Mouse (Mus musculus) myocyte (in vitro differentiated cells): ENCODE measurements around the gene Aanat.

ENCODE experiments used
- CEBPB ChIP-seq: IDR thresholded peaks from 2 replicates; pipeline ENCODE4 v1.6.1; 2011; ENCODE audit warnings: mild to moderate bottlenecking, moderate library complexity; ENCODE audit not compliant: poor library complexity, insufficient read depth, severe bottlenecking
- MAX ChIP-seq: IDR thresholded peaks from one replicate; pipeline ENCODE4 v1.6.1; 2011; ENCODE audit warnings: low read depth, mild to moderate bottlenecking, control low read depth
- MYOD1 ChIP-seq, 3 experiments: IDR thresholded peaks; one replicate each; pipeline ENCODE4 v1.6.1; 2011; ENCODE audit warnings: control low read depth in 2 of 3, low read depth in 2 of 3, mild to moderate bottlenecking in 2 of 3, moderate library complexity in 1 of 3; ENCODE audit not compliant: insufficient read length in 2 of 3, control insufficient read depth in 1 of 3
- MYOG ChIP-seq, 3 experiments: IDR thresholded peaks; one replicate each; pipeline ENCODE4 v1.6.1; 2011; ENCODE audit warnings: control low read depth in 2 of 3, low read depth in 2 of 3, mild to moderate bottlenecking in 2 of 3; ENCODE audit not compliant: insufficient read length in 2 of 3, control insufficient read depth in 1 of 3, insufficient read depth in 1 of 3
- POLR2A ChIP-seq: IDR thresholded peaks from one replicate; pipeline ENCODE4 v1.6.1; 2011; ENCODE audit warnings: low read depth, mild to moderate bottlenecking, control low read depth, moderate library complexity; ENCODE audit not compliant: insufficient read length
- POLR2AphosphoS2 ChIP-seq: IDR thresholded peaks from one replicate; pipeline ENCODE4 v1.6.1; 2011; ENCODE audit warnings: low read depth, control low read depth; ENCODE audit not compliant: insufficient read length
- TCF12 ChIP-seq: IDR thresholded peaks from one replicate; pipeline ENCODE4 v1.6.1; 2011; ENCODE audit warnings: mild to moderate bottlenecking, control low read depth; ENCODE audit not compliant: poor library complexity, insufficient read depth, severe bottlenecking
- USF1 ChIP-seq: IDR thresholded peaks from one replicate; pipeline ENCODE4 v1.6.1; 2011; ENCODE audit warnings: low read depth, mild to moderate bottlenecking, control low read depth, moderate library complexity

DNA sequence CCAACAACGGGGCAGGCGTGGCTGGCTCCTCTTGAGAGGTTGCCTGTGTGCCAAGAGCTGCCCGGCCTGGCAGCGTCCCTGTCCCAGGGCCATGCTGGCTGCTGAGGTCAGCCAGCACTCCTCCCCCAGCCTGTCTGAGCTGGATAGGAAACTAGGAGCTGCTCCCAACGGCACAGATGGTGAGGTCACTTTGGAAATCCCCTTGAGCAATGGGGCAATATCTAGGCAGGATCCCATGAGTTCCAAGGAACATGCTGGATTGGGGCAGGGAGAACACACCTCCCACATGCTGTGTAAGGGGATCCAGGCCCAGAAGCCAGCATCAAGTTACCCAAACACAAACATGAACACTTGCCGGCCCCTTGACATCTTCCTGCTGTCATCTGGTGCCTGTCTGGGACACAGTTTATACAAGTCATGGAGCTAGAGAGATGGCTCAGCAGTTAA lies 35.0 kb downstream of the Aanat start:
- TF ChIP-seq MAX (peak; percentile 62), POLR2A (peak; percentile 47), CEBPB (peak; percentile 96), USF1 (no peak), MYOD1 (IDR thresholded peaks at IDR 0.05; ENCODE audit: control insufficient read depth in 1 of 3, insufficient read length in 2 of 3, low read depth in 2 of 3) (peak in 1 of 3 experiments; percentile 66), TCF12 (no peak), MYOG (IDR thresholded peaks at IDR 0.05; ENCODE audit: control insufficient read depth in 1 of 3, insufficient read depth in 1 of 3, insufficient read length in 2 of 3, low read depth in 2 of 3) (peak in 1 of 3 experiments; percentile 76), POLR2AphosphoS2 (peak; percentile 65)
